9 mouse cellular contexts compared by ENCODE assay signal in genomic region chr10:67190261-67190660, GRCm38 (mm10).
DNase-seq lines count a peak whose midpoint lies in the region; ATAC-seq and TF ChIP-seq lines count a peak whose summit lies in the region.
"Had no signal": no experiment of that assay in that cellular context is flagged by ENCODE, and none has a peak within 500 bp of the region (broad histone marks: within the 10 kb centered on the region; RNA-seq: fewer than 3 reads in every experiment).

No protein-coding gene starts in this region.

- peaks cover 2% of the 10 kb centered on the region for H3K79me2 ChIP-seq in heart, adult 2 months (replicated peaks; ENCODE audit: control insufficient read depth, insufficient read depth, low read length)

- peaks cover 14% of the 10 kb centered on the region for H3K4me1 ChIP-seq in heart, adult 2 months (ENCODE audit: control insufficient read depth, insufficient read depth, low read length)
- peaks cover 8% of the 10 kb centered on the region; the same call in 1 of the 2 replicates for H3K4me1 ChIP-seq in heart, embryonic 10.5 days
- peaks cover 13% of the 10 kb centered on the region for H3K4me1 ChIP-seq in liver, postnatal 0 days (ENCODE audit: insufficient read depth)
- peaks cover 27% of the 10 kb centered on the region for H3K4me1 ChIP-seq in embryonic facial prominence, embryonic 10.5 days

- TF ChIP-seq EP300 in heart, adult 2 months (IDR thresholded peaks at IDR 0.05; ENCODE audit: insufficient read depth, low read depth, low read length) = no peak
- no peak for TF ChIP-seq EP300 in liver, postnatal 0 days (IDR thresholded peaks at IDR 0.05; ENCODE audit: low read depth)

- DNase-seq in heart, adult 2 months = peak in 1 of 2 experiments; percentile 36
- DNase-seq in heart, embryonic 10.5 days (ENCODE audit: low spot score) = no peak
- peak; percentile 28 to 38 for DNase-seq in right cerebral cortex, adult 2 months (ENCODE audit: low spot score in 2 of 2)
- no peak for DNase-seq in right cerebral cortex, postnatal 4 days
- no peak for DNase-seq in liver, postnatal 0 days
- peak; percentile 48 for DNase-seq in thymus, postnatal 25 days
- DNase-seq in ovary, postnatal 10 days (ENCODE audit: low spot score) = no peak
- DNase-seq in embryonic facial prominence, embryonic 10.5 days (ENCODE audit: low spot score) = no peak

- no peak overlapping the region for H3K27ac ChIP-seq in heart, adult 2 months
- H3K27ac ChIP-seq in heart, embryonic 10.5 days = no peak overlapping the region
- no peak overlapping the region for H3K27ac ChIP-seq in liver, postnatal 0 days (ENCODE audit: low read depth)
- H3K27ac ChIP-seq in embryonic facial prominence, embryonic 10.5 days (replicated peaks) = no peak overlapping the region
- H3K27ac ChIP-seq: limb, embryonic 13.5 days had no signal

- WGBS in heart, adult 2 months = 30% methylated on average over 1 of the region's 1 CpGs
- 95% methylated on average over 1 of the region's 1 CpGs for WGBS in heart, embryonic 10.5 days
- WGBS in liver, postnatal 0 days (ENCODE audit: insufficient replicate concordance) = 68% methylated on average over 1 of the region's 1 CpGs
- WGBS in embryonic facial prominence, embryonic 10.5 days = 93% methylated on average over 1 of the region's 1 CpGs

- no peak for TF ChIP-seq POLR2A in heart, adult 2 months (IDR thresholded peaks at IDR 0.05; ENCODE audit: insufficient read depth, low read depth, low read length)

- peaks cover 22% of the 10 kb centered on the region for H3K36me3 ChIP-seq in heart, adult 2 months (ENCODE audit: control insufficient read depth, insufficient read depth, low read length)
- H3K36me3 ChIP-seq in heart, embryonic 10.5 days = peaks cover 23% of the 10 kb centered on the region
- peaks cover 13% of the 10 kb centered on the region for H3K36me3 ChIP-seq in liver, postnatal 0 days (replicated peaks; ENCODE audit: insufficient read depth, low read length)
- H3K36me3 ChIP-seq in embryonic facial prominence, embryonic 10.5 days (replicated peaks) = peaks cover 48% of the 10 kb centered on the region

- no peak for ATAC-seq in liver, postnatal 0 days

- H3K27me3 ChIP-seq in heart, adult 2 months (ENCODE audit: control insufficient read depth, insufficient read depth, low read length) = no peaks in the 10 kb centered on the region
- H3K27me3 ChIP-seq in heart, embryonic 10.5 days (ENCODE audit: insufficient read depth, poor library complexity, severe bottlenecking) = no peaks in the 10 kb centered on the region
- no peaks in the 10 kb centered on the region for H3K27me3 ChIP-seq in liver, postnatal 0 days (ENCODE audit: insufficient read depth, low read length)
- H3K27me3 ChIP-seq in embryonic facial prominence, embryonic 10.5 days (replicated peaks; ENCODE audit: low read depth, poor library complexity, severe bottlenecking) = no peaks in the 10 kb centered on the region
- H3K27me3 ChIP-seq: limb, embryonic 13.5 days had no signal

- H3K4me2 ChIP-seq in liver, postnatal 0 days (ENCODE audit: low read depth, low read length) = no peak overlapping the region
- H3K4me2 ChIP-seq: limb, embryonic 13.5 days had no signal

- H3K9me3 ChIP-seq in heart, embryonic 10.5 days = no peaks in the 10 kb centered on the region
- H3K9me3 ChIP-seq in liver, postnatal 0 days (ENCODE audit: low read length) = no peaks in the 10 kb centered on the region
- peaks cover 2% of the 10 kb centered on the region; the same call in 1 of the 2 replicates for H3K9me3 ChIP-seq in embryonic facial prominence, embryonic 10.5 days
- H3K9me3 ChIP-seq: limb, embryonic 13.5 days had no signal

- no peak overlapping the region for H3K4me3 ChIP-seq in heart, adult 2 months
- no peak overlapping the region for H3K4me3 ChIP-seq in heart, embryonic 10.5 days
- no peak overlapping the region for H3K4me3 ChIP-seq in liver, postnatal 0 days (ENCODE audit: low read depth, low read length)
- no peak overlapping the region for H3K4me3 ChIP-seq in embryonic facial prominence, embryonic 10.5 days
- H3K4me3 ChIP-seq: limb, embryonic 13.5 days had no signal

- peak; percentile 59 for TF ChIP-seq CTCF in heart, adult 2 months (IDR thresholded peaks at IDR 0.05)
- TF ChIP-seq CTCF in liver, postnatal 0 days (IDR thresholded peaks at IDR 0.05; ENCODE audit: low read depth) = peak; percentile 55

- intact Hi-C loops in heart, adult 2 months (cut with DNase I) = no loop called here

- H3K9ac ChIP-seq in heart, adult 2 months (ENCODE audit: low read depth, low read length) = no peak overlapping the region
- H3K9ac ChIP-seq in liver, postnatal 0 days (replicated peaks) = no peak overlapping the region
- H3K9ac ChIP-seq: limb, embryonic 13.5 days had no signal

Comparison
In these comparisons a context has a peak if more than half of its experiments do, and no peak if none do; other contexts are left out.
1. DNase-seq: peak in right cerebral cortex, adult 2 months (2 of 2) and thymus, postnatal 25 days (single experiment); none in heart, embryonic 10.5 days (single experiment), right cerebral cortex, postnatal 4 days (single experiment), liver, postnatal 0 days (single experiment), ovary, postnatal 10 days (single experiment) and embryonic facial prominence, embryonic 10.5 days (single experiment).